17 mouse cellular contexts compared by ENCODE assay signal in the genomic region with DNA sequence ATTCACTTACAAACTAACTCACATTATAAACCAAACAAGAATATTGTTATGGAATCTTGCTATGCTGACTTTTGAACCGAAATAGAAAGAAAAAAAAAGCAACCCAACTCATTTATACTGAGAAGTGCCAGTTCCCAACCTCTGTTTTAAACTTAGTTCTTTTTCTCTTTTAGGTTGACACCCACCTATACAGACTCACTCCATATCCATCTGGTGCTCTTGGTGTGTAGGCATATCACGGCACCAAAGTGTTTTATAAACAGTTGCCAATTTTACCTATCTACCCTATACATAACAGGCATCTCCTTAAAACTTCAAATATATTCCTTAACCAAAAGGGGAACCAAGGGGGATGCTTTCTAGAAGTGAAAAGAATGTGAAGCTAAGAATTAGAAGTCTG.
"Had no signal": no experiment of that assay in that cellular context is flagged by ENCODE, and none has a peak within 500 bp of the region (broad histone marks: within the 10 kb centered on the region; RNA-seq: fewer than 3 reads in every experiment).

No protein-coding gene starts in this region.

- H3K27ac ChIP-seq: neural tube, embryonic 12.5 days; neural tube, embryonic 13.5 days; neural tube, embryonic 15.5 days; stomach, embryonic 15.5 days; stomach, postnatal 0 days had no signal

- H3K4me3 ChIP-seq: neural tube, embryonic 12.5 days; neural tube, embryonic 13.5 days; neural tube, embryonic 15.5 days; stomach, embryonic 15.5 days had no signal

- DNase-seq: retina, postnatal 1 day; right cerebral cortex, adult 18-20 months; right cerebral cortex, postnatal 14 days; right cerebral cortex, postnatal 25 days; right cerebral cortex, postnatal 4 days; spleen, adult 18-20 months; thymus, adult 18-20 months; thymus, adult 2 months; thymus, postnatal 14 days; thymus, postnatal 25 days; thymus, postnatal 36 days; thymus, postnatal 4 days had no signal

- H3K9ac ChIP-seq: neural tube, embryonic 12.5 days; neural tube, embryonic 13.5 days; neural tube, embryonic 15.5 days; stomach, embryonic 15.5 days had no signal

- H3K9me3 ChIP-seq: neural tube, embryonic 12.5 days; neural tube, embryonic 13.5 days; neural tube, embryonic 15.5 days; stomach, embryonic 15.5 days had no signal

- H3K4me1 ChIP-seq: neural tube, embryonic 12.5 days; neural tube, embryonic 13.5 days; neural tube, embryonic 15.5 days; stomach, embryonic 15.5 days had no signal

- H3K4me2 ChIP-seq: neural tube, embryonic 12.5 days; neural tube, embryonic 13.5 days; neural tube, embryonic 15.5 days; stomach, embryonic 15.5 days had no signal

- H3K36me3 ChIP-seq: neural tube, embryonic 12.5 days; neural tube, embryonic 13.5 days; neural tube, embryonic 15.5 days; stomach, embryonic 15.5 days had no signal

- H3K27me3 ChIP-seq: neural tube, embryonic 12.5 days; neural tube, embryonic 13.5 days; neural tube, embryonic 15.5 days; stomach, embryonic 15.5 days had no signal
